Mouse (Mus musculus): ENCODE data around the gene Tbx4. TPM values are rescaled to one million over a fixed set of nuclear protein-coding genes. Genes with fewer than 3 reads are reported as not detected.

Tbx4 gene
- polyA plus RNA-seq (2015; fragmentation: Nextera tagmentation; extraction: Ambion mirVana): 0.04 and 0.16 TPM in 2 replicates

DNA sequence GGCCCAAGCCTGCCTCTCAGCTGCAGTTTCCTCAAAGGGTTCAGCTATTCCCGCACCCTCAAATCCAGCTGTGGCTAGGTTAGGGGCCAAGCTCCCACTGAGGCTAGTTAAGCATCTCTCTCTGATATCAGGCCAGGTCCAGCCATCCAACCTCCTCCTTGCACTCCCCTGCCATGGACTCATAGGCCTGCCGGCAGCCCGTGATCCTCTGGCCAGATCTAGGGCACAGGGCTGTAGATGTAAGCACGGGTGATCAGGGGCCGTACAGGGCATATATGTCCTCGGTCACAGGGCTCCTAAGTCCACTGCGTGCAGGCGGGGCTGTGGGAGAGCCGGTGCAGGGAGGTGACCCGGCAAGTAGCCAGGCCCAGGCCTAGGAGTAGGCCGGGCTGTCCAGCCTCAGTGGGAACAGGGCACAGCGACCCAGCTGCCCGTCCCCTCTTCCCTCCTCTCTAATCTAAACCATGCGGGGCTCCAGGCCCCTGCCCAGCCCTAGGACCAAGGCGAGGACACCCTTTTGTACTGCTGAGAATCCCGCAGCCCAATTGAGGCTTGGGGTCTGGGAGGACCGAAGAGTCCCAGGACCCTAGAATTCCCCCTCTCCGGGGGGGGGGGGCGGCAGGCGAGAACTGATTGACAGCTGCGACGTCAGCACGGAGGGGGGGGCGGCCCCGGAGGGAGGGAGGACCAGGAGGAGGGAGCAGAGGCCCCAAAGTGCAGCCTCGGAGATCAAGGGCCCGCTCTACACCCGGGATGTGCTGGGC, at the start of gene Tbx4:
TSS of gene Tbx4 (plus strand) at position 758 of the 764 bp plus-strand sequence.

DNA sequence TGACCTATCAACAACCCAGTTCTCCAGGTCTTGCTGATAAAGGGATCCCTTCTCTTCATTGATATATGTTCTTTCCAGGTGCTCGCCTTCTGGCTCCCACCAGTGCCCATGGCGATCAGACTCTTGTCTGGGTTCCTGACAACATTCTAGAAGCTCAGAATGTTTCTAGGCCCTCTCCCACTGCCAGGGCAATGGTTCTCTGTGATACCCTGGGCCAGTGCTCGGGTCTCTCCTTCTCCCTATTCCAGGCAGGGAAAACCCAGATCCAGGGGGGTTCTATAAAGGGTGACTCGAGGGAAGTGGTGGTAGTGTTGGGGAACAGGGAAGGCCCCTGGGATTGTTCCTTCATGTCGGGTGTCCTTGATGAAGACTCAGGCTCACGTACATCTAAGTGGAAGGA, 36.0 kb upstream of the Tbx4 start, which contains the start of gene Gm11444:
TSS of gene Gm11444 (minus strand) at position 101 of the 400 bp plus-strand sequence.

Other genes with a start within 250 kb of the Tbx4 start
- gene Tbx2, start 53.9 kb upstream of the Tbx4 start, polyA plus RNA-seq (2015; fragmentation: Nextera tagmentation; extraction: Ambion mirVana): 0.64 and 1.0 TPM in 2 replicates
- not detected in 2 replicates for gene Gm11444, start 36.1 kb upstream of the Tbx4 start, polyA plus RNA-seq (2015; fragmentation: Nextera tagmentation; extraction: Ambion mirVana)